Mouse (Mus musculus): ENCODE results near the gene Fmod. TPM values are rescaled to one million over a fixed set of nuclear protein-coding genes. Genes with fewer than 3 reads are reported as not detected.

The Fmod gene
- polyA plus RNA-seq (2017; shearing (Covaris generic)), result not detected

- no peak for ATAC-seq
Observed at GRCm38 (mm10) chr1:134037172-134037571, at the start of gene Fmod. Fmod (plus strand) TSS chr1:134037254.

GRCm38 (mm10) chr1:133988845-133989244 is 48.2 kb upstream of the Fmod start:
- no peak for ATAC-seq

- no peak for ATAC-seq
Observed at GRCm38 (mm10) chr1:133991277-133991676, 45.8 kb upstream of the Fmod start.

- no peak for ATAC-seq
Observed at GRCm38 (mm10) chr1:134005490-134005889, 31.6 kb upstream of the Fmod start.

- no peak for ATAC-seq
Observed at GRCm38 (mm10) chr1:134006105-134006764, 30.8 kb upstream of the Fmod start.

- ATAC-seq, result no peak
Observed at GRCm38 (mm10) chr1:134024293-134024971, 12.6 kb upstream of the Fmod start.

GRCm38 (mm10) chr1:134025975-134026374 is 11.1 kb upstream of the Fmod start:
- no peak for ATAC-seq

GRCm38 (mm10) chr1:134026741-134027140 is 10.3 kb upstream of the Fmod start:
- ATAC-seq, result no peak

- ATAC-seq, result no peak
Observed at GRCm38 (mm10) chr1:134028161-134028846, 8.8 kb upstream of the Fmod start.

GRCm38 (mm10) chr1:134036492-134036891 is 562 bp upstream of the Fmod start:
- no peak for ATAC-seq

- no peak for ATAC-seq
Observed at GRCm38 (mm10) chr1:134038336-134038735, 1.3 kb downstream of the Fmod start.

GRCm38 (mm10) chr1:134039361-134039760 is 2.3 kb downstream of the Fmod start:
- no peak for ATAC-seq

GRCm38 (mm10) chr1:134041900-134042299 is 4.8 kb downstream of the Fmod start:
- ATAC-seq, result no peak

- ATAC-seq, result no peak
Observed at GRCm38 (mm10) chr1:134042341-134042740, 5.3 kb downstream of the Fmod start.

- no peak for ATAC-seq
Observed at GRCm38 (mm10) chr1:134044805-134045204, 7.8 kb downstream of the Fmod start.

GRCm38 (mm10) chr1:134045971-134046370 is 8.9 kb downstream of the Fmod start:
- ATAC-seq, result peak; percentile 39

GRCm38 (mm10) chr1:134046387-134046786 is 9.3 kb downstream of the Fmod start:
- ATAC-seq, result no peak

- ATAC-seq, result no peak
Observed at GRCm38 (mm10) chr1:134047431-134047830, 10.4 kb downstream of the Fmod start.

GRCm38 (mm10) chr1:134048759-134049158 is 11.7 kb downstream of the Fmod start:
- ATAC-seq, result peak; percentile 69

- ATAC-seq, result no peak
Observed at GRCm38 (mm10) chr1:134049542-134049941, 12.5 kb downstream of the Fmod start.

- ATAC-seq, result peak; percentile 92
Observed at GRCm38 (mm10) chr1:134053207-134053606, 16.2 kb downstream of the Fmod start.

- ATAC-seq, result no peak
Observed at GRCm38 (mm10) chr1:134055058-134055457, 18.0 kb downstream of the Fmod start.

- ATAC-seq, result no peak
Observed at GRCm38 (mm10) chr1:134055666-134056245, 18.7 kb downstream of the Fmod start.

All from CD4-positive, CD25-positive, alpha-beta regulatory T cell, adult 4 months (primary cell).